Mouse (Mus musculus): Measurements from ENCODE around the gene Cep128. TPM values are rescaled to one million over a fixed set of nuclear protein-coding genes. Genes with fewer than 3 reads are reported as not detected.

The Cep128 gene
- polyA plus RNA-seq, 1 experiment from 2014 or later = 5.2 TPM

DNA sequence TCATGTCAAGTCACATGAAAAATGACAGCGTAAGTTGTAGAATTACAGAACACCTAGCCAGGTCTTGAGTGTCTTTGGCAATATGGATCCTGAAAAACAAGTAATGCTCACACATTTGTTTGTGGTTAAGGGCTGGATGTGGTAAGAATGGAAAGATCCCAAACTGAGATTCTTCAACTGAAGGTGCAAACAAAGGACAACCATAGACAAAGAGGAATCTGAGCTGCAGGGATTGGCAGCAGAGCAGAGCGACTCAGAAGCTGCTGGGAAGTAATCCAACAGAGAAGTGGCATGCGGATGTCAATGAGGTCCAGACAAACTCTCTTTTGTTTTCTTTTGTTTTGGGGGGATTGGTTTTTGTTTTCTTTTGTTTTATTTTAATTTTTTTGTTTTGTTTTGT lies 121.4 kb downstream of the Cep128 start:
- no peaks in the 10 kb centered on the region for H3K27me3 ChIP-seq (ENCODE audit: control insufficient read depth, insufficient read depth, low read length)
- no peaks in the 10 kb centered on the region for H3K36me3 ChIP-seq (ENCODE audit: control insufficient read depth, insufficient read depth, low read length)
- ATAC-seq (ENCODE audit: low FRiP score, low TSS enrichment) = no peak
- no peaks in the 10 kb centered on the region for H3K9me3 ChIP-seq (ENCODE audit: control insufficient read depth, low read length)
- H3K9ac ChIP-seq (replicated peaks; ENCODE audit: low read length) = no peak overlapping the region
- H3K4me1 ChIP-seq (ENCODE audit: control insufficient read depth, insufficient read depth, low read length) = peaks cover 13% of the 10 kb centered on the region
- no peak for DNase-seq
- H3K4me2 ChIP-seq (ENCODE audit: low read length) = no peak overlapping the region
- no peak overlapping the region for H3K27ac ChIP-seq (replicated peaks; ENCODE audit: low read depth, low read length)
- WGBS = 72% methylated on average over 3 of the region's 3 CpGs
- H3K4me3 ChIP-seq (replicated peaks; ENCODE audit: low read depth, low read length) = no peak overlapping the region

DNA sequence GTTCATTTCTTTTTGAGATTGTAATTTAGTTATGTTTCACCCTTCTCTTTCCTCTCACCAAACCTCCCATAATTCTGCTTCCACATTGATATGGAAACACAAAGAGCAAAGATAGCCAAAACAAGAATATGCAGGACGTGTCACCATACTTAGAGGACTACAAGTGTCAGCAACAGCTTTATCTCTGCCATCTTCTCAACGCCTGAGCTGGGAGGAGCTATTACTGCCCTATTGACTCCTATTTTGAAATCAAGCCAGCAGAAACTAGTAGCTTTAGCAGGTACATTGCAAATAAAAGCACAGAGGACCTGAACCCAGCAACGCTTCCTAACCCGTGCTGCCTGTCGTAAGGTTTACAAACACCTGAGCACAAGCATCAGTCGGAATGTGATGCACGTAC lies 127.9 kb downstream of the Cep128 start:
- no peaks in the 10 kb centered on the region for H3K27me3 ChIP-seq (ENCODE audit: control insufficient read depth, insufficient read depth, low read length)
- DNase-seq = no peak
- no peak overlapping the region for H3K27ac ChIP-seq (replicated peaks; ENCODE audit: low read depth, low read length)
- no peak overlapping the region for H3K4me3 ChIP-seq (replicated peaks; ENCODE audit: low read depth, low read length)
- ATAC-seq (ENCODE audit: low FRiP score, low TSS enrichment) = no peak
- H3K4me1 ChIP-seq (ENCODE audit: control insufficient read depth, insufficient read depth, low read length) = no peaks in the 10 kb centered on the region
- no peak overlapping the region for H3K9ac ChIP-seq (replicated peaks; ENCODE audit: low read length)
- H3K36me3 ChIP-seq (ENCODE audit: control insufficient read depth, insufficient read depth, low read length) = no peaks in the 10 kb centered on the region
- H3K4me2 ChIP-seq (ENCODE audit: low read length) = no peak overlapping the region
- H3K9me3 ChIP-seq (ENCODE audit: control insufficient read depth, low read length) = no peaks in the 10 kb centered on the region
- 92% methylated on average over 7 of the region's 7 CpGs for WGBS

DNA sequence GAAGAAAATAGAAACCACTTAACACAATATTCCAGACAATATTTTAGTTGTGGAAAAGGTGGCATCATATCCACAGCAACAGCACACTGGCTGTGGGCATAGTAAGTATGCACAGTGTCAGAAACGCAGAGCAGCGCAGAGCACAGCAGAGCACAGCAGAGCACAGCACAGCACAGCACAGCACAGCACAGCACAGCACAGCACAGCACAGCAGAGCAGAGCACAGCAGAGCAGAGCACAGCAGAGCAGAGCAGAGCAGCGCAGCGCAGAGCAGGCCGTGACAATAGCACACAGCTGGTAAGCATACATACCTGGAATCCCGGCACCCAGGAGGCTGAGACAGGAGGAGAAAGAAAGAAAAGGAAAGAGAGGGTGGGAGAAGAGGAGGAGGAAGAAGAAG lies 129.4 kb downstream of the Cep128 start:
- H3K4me2 ChIP-seq (ENCODE audit: low read length) = no peak overlapping the region
- H3K4me3 ChIP-seq (replicated peaks; ENCODE audit: low read depth, low read length) = no peak overlapping the region
- H3K27me3 ChIP-seq (ENCODE audit: control insufficient read depth, insufficient read depth, low read length) = no peaks in the 10 kb centered on the region
- H3K36me3 ChIP-seq (ENCODE audit: control insufficient read depth, insufficient read depth, low read length) = no peaks in the 10 kb centered on the region
- 94% methylated on average over 6 of the region's 6 CpGs for WGBS
- no peak for DNase-seq
- no peak for ATAC-seq (ENCODE audit: low FRiP score, low TSS enrichment)
- no peaks in the 10 kb centered on the region for H3K9me3 ChIP-seq (ENCODE audit: control insufficient read depth, low read length)
- H3K9ac ChIP-seq (replicated peaks; ENCODE audit: low read length) = no peak overlapping the region
- H3K27ac ChIP-seq (replicated peaks; ENCODE audit: low read depth, low read length) = no peak overlapping the region
- H3K4me1 ChIP-seq (ENCODE audit: control insufficient read depth, insufficient read depth, low read length) = no peaks in the 10 kb centered on the region

GRCm38 (mm10) chr12:91220609-91221008 lies 163.6 kb downstream of the Cep128 start:
- Histone ChIP-seq H3K4me2 (ENCODE audit: low read length) (no peak overlapping the region), H3K36me3 (ENCODE audit: control insufficient read depth, insufficient read depth, low read length) (no peaks in the 10 kb centered on the region), H3K9ac (replicated peaks; ENCODE audit: low read length) (no peak overlapping the region), H3K27ac (replicated peaks; ENCODE audit: low read depth, low read length) (no peak overlapping the region), H3K4me3 (replicated peaks; ENCODE audit: low read depth, low read length) (no peak overlapping the region), H3K4me1 (ENCODE audit: control insufficient read depth, insufficient read depth, low read length) (no peaks in the 10 kb centered on the region), H3K9me3 (ENCODE audit: control insufficient read depth, low read length) (no peaks in the 10 kb centered on the region), H3K27me3 (ENCODE audit: control insufficient read depth, insufficient read depth, low read length) (no peaks in the 10 kb centered on the region)
- DNase-seq (no peak), ATAC-seq (ENCODE audit: low FRiP score, low TSS enrichment) (no peak)
- WGBS = 82% methylated on average over 7 of the region's 7 CpGs

- H3K4me2 ChIP-seq (ENCODE audit: low read length) = no peak overlapping the region
- H3K4me3 ChIP-seq (replicated peaks; ENCODE audit: low read depth, low read length) = no peak overlapping the region
- no peak overlapping the region for H3K27ac ChIP-seq (replicated peaks; ENCODE audit: low read depth, low read length)
- ATAC-seq (ENCODE audit: low FRiP score, low TSS enrichment) (no peak), DNase-seq (no peak)
- H3K27me3 ChIP-seq (ENCODE audit: control insufficient read depth, insufficient read depth, low read length) = no peaks in the 10 kb centered on the region
- no peaks in the 10 kb centered on the region for H3K9me3 ChIP-seq (ENCODE audit: control insufficient read depth, low read length)
- no peaks in the 10 kb centered on the region for H3K36me3 ChIP-seq (ENCODE audit: control insufficient read depth, insufficient read depth, low read length)
- no peak overlapping the region for H3K9ac ChIP-seq (replicated peaks; ENCODE audit: low read length)
- H3K4me1 ChIP-seq (ENCODE audit: control insufficient read depth, insufficient read depth, low read length) = no peaks in the 10 kb centered on the region
- WGBS = 88% methylated on average over 3 of the region's 3 CpGs
Measured at GRCm38 (mm10) chr12:91205550-91205949, 178.7 kb downstream of the Cep128 start.

DNA sequence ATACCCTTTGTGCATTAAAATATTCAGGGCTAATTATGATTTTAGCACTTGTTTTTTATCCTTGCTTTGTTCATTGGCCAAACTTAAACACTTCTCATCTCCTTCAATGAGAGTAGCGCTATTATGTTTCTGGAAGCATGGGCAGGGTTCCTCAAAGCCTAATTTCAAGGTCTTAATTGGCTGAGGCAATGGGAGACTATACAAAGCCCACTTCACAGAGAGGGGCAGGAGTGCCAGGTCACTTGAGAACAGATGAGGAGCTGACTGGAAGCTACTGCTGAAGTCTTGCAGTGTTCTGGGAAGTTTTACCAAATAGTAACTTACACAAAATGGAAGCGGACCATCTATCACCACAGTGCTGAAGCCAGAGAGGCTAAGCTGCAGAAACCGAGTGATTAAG lies 179.9 kb downstream of the Cep128 start:
- Histone ChIP-seq H3K4me2 (ENCODE audit: low read length) (no peak overlapping the region), H3K27me3 (ENCODE audit: control insufficient read depth, insufficient read depth, low read length) (no peaks in the 10 kb centered on the region), H3K9ac (replicated peaks; ENCODE audit: low read length) (no peak overlapping the region), H3K36me3 (ENCODE audit: control insufficient read depth, insufficient read depth, low read length) (no peaks in the 10 kb centered on the region), H3K27ac (replicated peaks; ENCODE audit: low read depth, low read length) (no peak overlapping the region), H3K4me1 (ENCODE audit: control insufficient read depth, insufficient read depth, low read length) (no peaks in the 10 kb centered on the region), H3K4me3 (replicated peaks; ENCODE audit: low read depth, low read length) (no peak overlapping the region), H3K9me3 (ENCODE audit: control insufficient read depth, low read length) (no peaks in the 10 kb centered on the region)
- no peak for DNase-seq
- no peak for ATAC-seq (ENCODE audit: low FRiP score, low TSS enrichment)
- 89% methylated on average over 3 of the region's 3 CpGs for WGBS

DNA sequence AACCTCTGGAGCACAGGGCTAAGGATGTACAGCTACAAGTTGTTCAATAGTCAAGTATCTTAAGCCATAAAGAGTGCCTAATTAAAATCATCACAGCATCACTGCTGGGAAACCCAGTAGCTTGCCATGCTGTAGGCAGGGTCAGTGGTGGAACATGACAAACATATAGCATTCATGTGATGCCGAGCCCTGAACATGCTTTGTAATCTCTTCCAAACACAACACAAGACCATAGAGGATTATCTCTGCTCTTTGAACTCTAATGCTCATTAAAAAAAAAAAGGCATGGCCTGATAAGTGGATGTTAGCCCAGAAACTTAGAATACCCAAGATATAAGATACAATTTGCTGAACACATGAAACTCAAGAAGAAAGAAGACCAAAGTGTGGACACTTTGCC lies 181.7 kb downstream of the Cep128 start:
- Histone ChIP-seq H3K9ac (replicated peaks; ENCODE audit: low read length) (no peak overlapping the region), H3K36me3 (ENCODE audit: control insufficient read depth, insufficient read depth, low read length) (no peaks in the 10 kb centered on the region), H3K4me3 (replicated peaks; ENCODE audit: low read depth, low read length) (no peak overlapping the region), H3K27ac (replicated peaks; ENCODE audit: low read depth, low read length) (no peak overlapping the region), H3K4me2 (ENCODE audit: low read length) (no peak overlapping the region), H3K4me1 (ENCODE audit: control insufficient read depth, insufficient read depth, low read length) (no peaks in the 10 kb centered on the region), H3K27me3 (ENCODE audit: control insufficient read depth, insufficient read depth, low read length) (no peaks in the 10 kb centered on the region), H3K9me3 (ENCODE audit: control insufficient read depth, low read length) (no peaks in the 10 kb centered on the region)
- WGBS = 94% methylated on average over 1 of the region's 1 CpGs
- DNase-seq = no peak
- no peak for ATAC-seq (ENCODE audit: low FRiP score, low TSS enrichment)

DNA sequence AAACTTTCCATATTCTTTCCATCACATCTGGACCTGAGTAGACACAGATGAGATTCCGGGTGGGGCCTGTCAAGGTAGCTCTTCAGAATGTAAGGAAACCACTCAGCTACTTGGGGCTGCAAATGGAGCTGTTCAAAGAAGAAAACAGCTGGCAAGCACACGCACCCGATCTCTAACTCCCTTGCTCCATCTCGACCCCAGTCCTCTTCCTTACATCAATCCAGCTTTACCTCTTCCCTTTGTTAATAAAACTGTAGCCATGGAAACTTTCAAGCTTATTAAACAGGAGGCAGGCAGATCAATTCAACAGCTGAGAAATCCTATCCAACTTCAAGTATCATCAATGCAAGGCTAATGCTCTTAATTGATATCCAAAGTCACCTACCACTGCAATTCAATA lies 195.1 kb downstream of the Cep128 start:
- 26% methylated on average over 4 of the region's 4 CpGs for WGBS
- Histone ChIP-seq H3K9me3 (ENCODE audit: control insufficient read depth, low read length) (no peaks in the 10 kb centered on the region), H3K27me3 (ENCODE audit: control insufficient read depth, insufficient read depth, low read length) (no peaks in the 10 kb centered on the region), H3K9ac (replicated peaks; ENCODE audit: low read length) (no peak overlapping the region), H3K4me2 (ENCODE audit: low read length) (no peak overlapping the region), H3K4me1 (ENCODE audit: control insufficient read depth, insufficient read depth, low read length) (no peaks in the 10 kb centered on the region), H3K36me3 (ENCODE audit: control insufficient read depth, insufficient read depth, low read length) (no peaks in the 10 kb centered on the region), H3K4me3 (replicated peaks; ENCODE audit: low read depth, low read length) (no peak overlapping the region), H3K27ac (replicated peaks; ENCODE audit: low read depth, low read length) (no peak overlapping the region)
- DNase-seq (no peak), ATAC-seq (ENCODE audit: low FRiP score, low TSS enrichment) (no peak)

GRCm38 (mm10) chr12:91185564-91185963 lies 198.6 kb downstream of the Cep128 start:
- Histone ChIP-seq H3K36me3 (ENCODE audit: control insufficient read depth, insufficient read depth, low read length) (no peaks in the 10 kb centered on the region), H3K9ac (replicated peaks; ENCODE audit: low read length) (no peak overlapping the region), H3K4me3 (replicated peaks; ENCODE audit: low read depth, low read length) (no peak overlapping the region), H3K9me3 (ENCODE audit: control insufficient read depth, low read length) (no peaks in the 10 kb centered on the region), H3K4me1 (ENCODE audit: control insufficient read depth, insufficient read depth, low read length) (no peaks in the 10 kb centered on the region), H3K27me3 (ENCODE audit: control insufficient read depth, insufficient read depth, low read length) (no peaks in the 10 kb centered on the region), H3K4me2 (ENCODE audit: low read length) (no peak overlapping the region), H3K27ac (replicated peaks; ENCODE audit: low read depth, low read length) (no peak overlapping the region)
- no peak for ATAC-seq (ENCODE audit: low FRiP score, low TSS enrichment)
- 78% methylated on average over 5 of the region's 5 CpGs for WGBS
- DNase-seq = no peak
